Mouse (Mus musculus): ENCODE results near the gene Kcna10.

DNA sequence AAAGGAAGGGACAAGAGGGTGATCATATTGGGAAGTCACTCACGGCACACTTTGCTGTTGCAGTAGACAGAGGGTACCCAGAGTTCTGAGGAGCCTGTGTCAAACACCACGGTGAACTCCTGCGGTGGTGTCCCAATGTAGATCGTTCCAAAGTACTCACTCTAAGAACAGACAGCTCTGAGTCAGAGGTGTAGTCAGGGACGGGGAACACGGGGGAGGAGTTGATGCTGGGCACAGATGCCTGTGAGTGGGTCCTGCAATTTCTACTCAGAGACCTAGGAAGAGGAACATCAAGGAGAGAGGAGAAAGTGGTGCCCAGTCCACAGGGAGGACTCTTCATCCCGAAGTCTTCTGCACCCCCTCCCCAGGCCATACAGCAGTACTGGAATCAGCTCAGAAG, 35.7 kb downstream of the Kcna10 start:
- TF ChIP-seq CTCF (IDR thresholded peaks at IDR 0.05; ENCODE audit: low read depth) (no peak), EP300 (IDR thresholded peaks at IDR 0.05; ENCODE audit: low read depth) (no peak)
